Mouse (Mus musculus): Measurements from ENCODE around the gene Rtf2. TPM values are rescaled to one million over a fixed set of nuclear protein-coding genes. Genes with fewer than 3 reads are reported as not detected.
A peak's percentile ranks its signal among the peaks of the same experiment; 100 is the strongest.

Rtf2 gene
- total RNA-seq, 2 experiments from 2014 or later, result 40.7 to 40.9 TPM

GRCm38 (mm10) chr2:172480296-172480695, 39.9 kb downstream of the Rtf2 start:
- intact Hi-C loops (cut with DNase I), result no loop called here
- no peak for DNase-seq

- no peak for DNase-seq
- intact Hi-C loops (cut with DNase I), result no loop called here
These were observed 41.5 kb downstream of the Rtf2 start for GRCm38 (mm10) chr2:172481654-172482385.

- no peak for DNase-seq
- intact Hi-C loops (cut with DNase I), result no loop called here
These were observed 43.5 kb downstream of the Rtf2 start for GRCm38 (mm10) chr2:172483766-172484413.

- DNase-seq, result no peak
- intact Hi-C loops (cut with DNase I), result no loop called here
These were observed 44.5 kb downstream of the Rtf2 start for GRCm38 (mm10) chr2:172484696-172485370.

DNA sequence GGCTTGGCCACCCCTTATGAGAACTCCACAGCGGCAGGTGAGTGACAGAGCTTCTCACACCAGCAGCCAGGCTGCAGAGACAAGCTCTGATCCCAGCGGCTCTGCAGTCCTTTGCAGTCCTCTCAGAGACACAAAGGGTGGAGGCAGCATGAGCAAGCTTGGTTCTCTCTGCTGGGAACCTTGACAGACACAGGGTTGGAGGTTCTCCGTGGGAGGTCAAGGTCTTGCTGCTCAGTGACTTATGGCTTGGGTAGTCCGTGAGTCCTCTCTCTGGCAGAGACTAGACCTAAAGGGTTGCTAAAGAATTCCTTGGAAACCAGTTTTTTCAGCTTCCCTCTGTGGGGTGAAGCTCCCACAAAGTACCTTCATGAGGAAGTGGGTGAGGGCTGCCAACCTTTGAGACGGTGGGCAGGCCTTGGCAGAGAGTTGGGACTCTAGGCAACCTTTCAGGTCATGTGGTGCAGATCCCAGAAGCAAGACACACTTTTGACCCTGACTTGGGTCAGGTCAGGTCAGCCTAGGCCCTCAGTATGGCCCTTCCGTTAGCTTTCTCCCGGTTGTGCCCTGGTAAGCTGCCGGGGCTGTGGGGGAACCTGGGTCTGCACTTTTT, 56.5 kb downstream of the Rtf2 start:
- intact Hi-C loops (cut with DNase I), result no loop called here

GRCm38 (mm10) chr2:172498823-172499222, 58.5 kb downstream of the Rtf2 start:
- intact Hi-C loops (cut with DNase I), result no loop called here
- no peak for DNase-seq

More for the DNA sequence above, 56.5 kb downstream of the Rtf2 start:
- DNase-seq, result no peak

DNA sequence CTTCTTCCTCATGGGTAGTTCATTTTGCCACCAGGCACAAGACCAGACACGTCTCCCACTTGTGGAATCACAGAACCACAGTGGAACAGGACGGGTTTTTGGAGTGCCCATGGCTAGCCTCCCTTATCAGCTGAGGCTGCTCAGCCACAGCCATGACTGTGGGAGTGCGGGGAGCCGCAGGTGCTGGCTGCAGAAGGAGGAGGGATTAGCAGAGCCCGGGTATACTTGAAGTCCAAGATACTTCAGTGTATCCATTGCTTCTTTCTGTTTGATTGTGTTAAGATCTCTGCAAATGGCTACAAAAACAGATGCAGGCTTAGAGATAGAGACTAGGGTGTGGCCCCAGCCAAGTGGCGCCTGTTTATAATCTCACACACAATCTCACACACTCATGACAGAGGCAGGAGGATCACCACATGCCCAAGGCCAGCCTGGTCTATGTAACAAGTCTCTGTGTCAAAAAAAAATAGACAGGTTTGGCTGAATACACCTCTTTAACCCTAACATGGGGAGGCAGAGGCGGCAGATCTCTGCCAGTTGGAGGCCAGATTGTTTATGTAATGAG, 60.5 kb downstream of the Rtf2 start:
- intact Hi-C loops (cut with DNase I), result loop anchor here (1.0 to 5.0 kb wide), 2 partner anchors 23 to 279 kb away; no protein-coding TSS in a partner anchor
- no peak for DNase-seq

DNA sequence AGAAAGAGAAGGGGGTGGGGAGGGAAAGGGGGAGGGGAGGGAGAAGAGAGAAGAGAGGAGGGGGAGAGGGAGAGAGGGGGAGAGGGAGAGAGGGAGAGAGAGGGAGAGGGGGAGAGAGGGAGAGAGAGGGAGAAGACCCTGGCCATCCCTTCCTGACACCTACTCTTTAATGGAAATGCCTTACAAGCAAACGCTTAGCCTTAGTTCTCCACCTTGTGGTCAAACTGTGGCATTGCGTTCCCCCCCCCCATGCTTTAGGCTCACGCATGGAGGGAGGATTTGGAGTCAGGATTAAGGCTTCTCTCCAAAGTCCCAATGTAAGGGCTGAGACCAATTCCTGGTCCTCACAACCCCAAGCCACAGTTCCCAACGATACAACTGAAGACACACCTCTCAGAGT, 61.0 kb downstream of the Rtf2 start:
- DNase-seq, result peak in 1 of 2 experiments; percentile 36
- intact Hi-C loops (cut with DNase I), result loop anchor here (1.0 to 5.0 kb wide), 2 partner anchors 23 to 279 kb away; no protein-coding TSS in a partner anchor

GRCm38 (mm10) chr2:172502168-172502567, 61.8 kb downstream of the Rtf2 start:
- DNase-seq, result no peak

DNA sequence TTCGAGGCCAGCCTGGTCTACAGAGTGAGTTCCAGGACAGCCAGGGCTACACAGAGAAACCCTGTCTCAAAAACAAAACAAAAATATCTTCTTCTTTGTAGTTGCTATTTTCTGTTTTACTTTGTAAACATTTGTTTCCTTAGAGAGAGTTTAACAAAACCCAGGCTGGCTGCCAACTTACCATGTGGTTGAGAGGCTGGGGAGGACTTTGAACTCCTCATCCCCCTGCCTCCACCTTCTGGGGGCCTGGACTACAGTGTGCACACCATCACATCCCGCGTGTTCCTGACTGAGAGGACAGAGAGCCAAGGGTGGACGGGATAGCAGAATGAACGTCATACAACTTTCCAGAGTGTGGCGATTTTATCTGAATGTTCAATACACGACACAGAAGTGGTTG, 65.8 kb downstream of the Rtf2 start:
- no peak for DNase-seq
- intact Hi-C loops (cut with DNase I), result no loop called here

More at GRCm38 (mm10) chr2:172502168-172502567, 61.8 kb downstream of the Rtf2 start:
- intact Hi-C loops (cut with DNase I), result loop anchor here (5.0 kb wide), 1 partner anchor 280 kb away; no protein-coding TSS in a partner anchor

DNA sequence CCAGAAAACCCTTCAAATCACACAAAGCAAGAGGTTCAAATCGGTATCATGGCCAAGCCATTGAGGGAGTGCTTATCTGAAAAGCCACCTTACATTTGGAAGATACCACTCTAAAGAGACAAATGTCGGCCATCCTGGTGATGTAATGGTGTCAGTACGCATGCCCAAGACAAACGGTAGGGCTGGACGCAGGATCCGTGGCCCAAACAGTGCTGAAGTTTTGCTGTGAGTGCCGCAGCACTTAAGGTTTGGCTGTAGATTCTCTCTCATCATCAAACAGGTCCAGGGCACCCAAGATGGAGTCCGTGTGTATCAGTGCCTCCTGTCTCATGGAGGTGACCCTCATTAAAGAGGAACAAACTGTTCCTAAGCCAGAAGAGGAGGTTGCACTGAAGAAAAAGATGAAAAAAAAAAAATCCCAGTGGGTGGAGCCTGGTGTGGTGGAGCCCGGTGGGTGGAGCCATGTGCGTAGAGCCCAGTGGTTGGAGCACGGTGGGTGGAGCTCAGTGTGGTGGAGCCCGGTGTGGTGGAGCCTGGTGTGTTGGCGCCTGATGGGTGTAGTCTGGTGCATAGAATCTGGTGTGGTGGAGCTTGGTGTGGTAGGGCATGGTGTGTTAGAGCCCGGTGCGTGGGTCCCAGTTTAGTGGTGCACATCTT, 69.8 kb downstream of the Rtf2 start:
- no peak for DNase-seq
- intact Hi-C loops (cut with DNase I), result no loop called here

- intact Hi-C loops (cut with DNase I), result no loop called here
- DNase-seq, result no peak
These were observed 70.5 kb downstream of the Rtf2 start for GRCm38 (mm10) chr2:172510899-172511298.

DNA sequence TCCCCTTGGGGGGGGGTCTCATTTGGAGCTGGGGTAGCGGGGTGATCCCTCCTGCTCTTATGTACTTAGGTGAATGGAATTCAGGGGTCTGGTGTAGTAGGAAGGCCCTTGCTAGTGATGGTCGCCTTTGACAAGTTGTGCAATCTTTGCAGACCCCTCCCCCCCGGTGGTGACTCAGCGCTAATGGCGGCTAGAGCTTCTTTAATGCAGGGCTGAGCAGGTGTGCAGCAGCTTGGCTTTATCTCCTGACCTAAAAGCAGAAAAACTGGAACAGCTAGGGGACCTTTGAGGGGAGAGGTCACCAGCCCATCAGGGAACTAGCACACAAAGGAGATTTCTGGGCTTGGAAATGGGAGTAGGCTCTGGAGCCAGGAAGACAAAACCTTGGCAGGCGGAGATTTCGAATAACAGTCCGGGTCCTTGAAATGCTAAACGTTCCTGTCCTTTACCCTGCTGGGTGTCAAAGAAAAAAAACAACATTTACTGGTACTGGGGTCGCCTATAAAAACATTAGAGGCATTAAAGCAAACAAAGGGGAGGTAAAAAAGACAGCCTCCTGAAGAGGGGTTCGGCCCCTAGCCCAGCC, 76.1 kb downstream of the Rtf2 start:
- DNase-seq, result no peak
- intact Hi-C loops (cut with DNase I), result no loop called here

Other genes starting within 250 kb of the Rtf2 start
- not detected for gene Mc3r, start 192.1 kb upstream of the Rtf2 start, total RNA-seq (2021)
- 1 to 10 TPM; 7.2 to 9.1 TPM for gene Fam210b, start 95.0 kb upstream of the Rtf2 start, total RNA-seq (2021)
- 10 to 100 TPM; 10.8 to 13.7 TPM for gene Aurka, start 70.0 kb upstream of the Rtf2 start, total RNA-seq (2021)
- 10 to 100 TPM; 23.1 TPM for gene Cstf1, start 69.9 kb upstream of the Rtf2 start, total RNA-seq (2021)
- gene Cass4, start 46.8 kb upstream of the Rtf2 start, total RNA-seq (2021), result under 1 TPM; 0.22 to 0.25 TPM
- not detected for gene Gcnt7, start 18.0 kb downstream of the Rtf2 start, total RNA-seq (2021)
- gene Fam209, start 32.0 kb downstream of the Rtf2 start, total RNA-seq (2021), result not detected
- not detected for gene Tfap2c, start 109.0 kb downstream of the Rtf2 start, total RNA-seq (2021)

All from heart, postnatal 10 days (tissue).